In genomic region chr1:182856636-182857035, GRCm38 (mm10) we compare ENCODE assay signal across 23 mouse cellular contexts.
A peak's percentile ranks its signal among the peaks of the same experiment; 100 is the strongest.
DNase-seq lines count a peak whose midpoint lies in the region; ATAC-seq and TF ChIP-seq lines count a peak whose summit lies in the region.
"Had no signal": no experiment of that assay in that cellular context is flagged by ENCODE, and none has a peak within 500 bp of the region (broad histone marks: within the 10 kb centered on the region; RNA-seq: fewer than 3 reads in every experiment).

No protein-coding gene starts in this region.

- no peak overlapping the region for H3K4me3 ChIP-seq in midbrain, embryonic 10.5 days
- no peak overlapping the region for H3K4me3 ChIP-seq in midbrain, embryonic 14.5 days (replicated peaks; ENCODE audit: low read depth, low read length)
- no peak overlapping the region for H3K4me3 ChIP-seq in neural tube, embryonic 13.5 days
- peak overlapping the region; percentile 55 for H3K4me3 ChIP-seq in E14TG2a.4 (replicated peaks; ENCODE audit: low read length)
- no peak overlapping the region for H3K4me3 ChIP-seq in limb, embryonic 10.5 days
- H3K4me3 ChIP-seq: embryonic facial prominence, embryonic 15.5 days; erythroblast, embryonic 14.5 days; heart, embryonic 15.5 days; hindbrain, embryonic 13.5 days had no signal

- 82% methylated on average over 13 of the region's 13 CpGs for WGBS in midbrain, embryonic 10.5 days
- WGBS in midbrain, embryonic 14.5 days: 79% methylated on average over 13 of the region's 13 CpGs
- 57% methylated on average over 13 of the region's 13 CpGs for WGBS in neural tube, embryonic 13.5 days
- 77% methylated on average over 13 of the region's 13 CpGs for WGBS in limb, embryonic 10.5 days

- no peaks in the 10 kb centered on the region for H3K36me3 ChIP-seq in midbrain, embryonic 10.5 days
- H3K36me3 ChIP-seq in midbrain, embryonic 14.5 days (ENCODE audit: control insufficient read depth, insufficient read depth, low read length): peaks cover 3% of the 10 kb centered on the region; the same call in 1 of the 2 replicates
- H3K36me3 ChIP-seq in neural tube, embryonic 13.5 days: no peaks in the 10 kb centered on the region
- H3K36me3 ChIP-seq in E14TG2a.4 (ENCODE audit: insufficient read depth, low read length): no peaks in the 10 kb centered on the region
- H3K36me3 ChIP-seq in limb, embryonic 10.5 days: no peaks in the 10 kb centered on the region
- H3K36me3 ChIP-seq: embryonic facial prominence, embryonic 15.5 days; heart, embryonic 15.5 days; hindbrain, embryonic 13.5 days had no signal

- H3K4me1 ChIP-seq in midbrain, embryonic 10.5 days: peaks cover 24% of the 10 kb centered on the region
- H3K4me1 ChIP-seq in midbrain, embryonic 14.5 days (ENCODE audit: control insufficient read depth, insufficient read depth, low read length): 0 out of 2 replicates have a peak, but pooled peaks cover 2% of the 10 kb centered on the region
- peaks cover 53% of the 10 kb centered on the region for H3K4me1 ChIP-seq in neural tube, embryonic 13.5 days (replicated peaks)
- H3K4me1 ChIP-seq in E14TG2a.4 (replicated peaks; ENCODE audit: low read depth, low read length): peaks cover 31% of the 10 kb centered on the region
- H3K4me1 ChIP-seq in limb, embryonic 10.5 days: peaks cover 22% of the 10 kb centered on the region
- H3K4me1 ChIP-seq: heart, embryonic 15.5 days had no signal

- no peak for TF ChIP-seq CTCF in E14TG2a.4 (conservative IDR thresholded peaks at IDR 0.05; ENCODE audit: low read length)

- no peak for ATAC-seq in midbrain, embryonic 14.5 days (ENCODE audit: low FRiP score, low TSS enrichment)
- no peak for ATAC-seq in neural tube, embryonic 13.5 days (ENCODE audit: low read depth)
- ATAC-seq: CD4-positive, CD25-positive, alpha-beta regulatory T cell, adult 4 months; forebrain, embryonic 16.5 days; hindbrain, postnatal 0 days had no signal

- no peak for DNase-seq in midbrain, embryonic 10.5 days (ENCODE audit: low spot score)
- DNase-seq in midbrain, embryonic 14.5 days: no peak
- no peak for DNase-seq in neural tube, embryonic 10.5 days (ENCODE audit: extremely low spot score, low spot score)
- no peak for DNase-seq in limb, embryonic 10.5 days (ENCODE audit: low spot score)
- DNase-seq in kidney, postnatal 14 days: no peak
- no peak for DNase-seq in adrenal gland, postnatal 14 days
- DNase-seq: adrenal gland, postnatal 10 days; cerebellum, adult 18-20 months; cerebellum, adult 9-11 months; cerebellum, postnatal 36 days; gastrocnemius, postnatal 10 days; heart, adult 18-20 months; heart, postnatal 14 days had no signal

- H3K27ac ChIP-seq in midbrain, embryonic 10.5 days (replicated peaks): peak overlapping the region; percentile 20; the same call in 1 of the 2 replicates
- H3K27ac ChIP-seq in midbrain, embryonic 14.5 days (replicated peaks; ENCODE audit: low read depth, low read length): no peak overlapping the region
- H3K27ac ChIP-seq in neural tube, embryonic 13.5 days (replicated peaks): peak overlapping the region; percentile 74
- 0 out of 2 replicates have a peak overlapping the region, but pooled peaks have one; percentile 15 for H3K27ac ChIP-seq in limb, embryonic 10.5 days
- H3K27ac ChIP-seq: embryonic facial prominence, embryonic 15.5 days; heart, embryonic 15.5 days; hindbrain, embryonic 13.5 days; hindbrain, postnatal 0 days had no signal

- no peak overlapping the region for H3K9ac ChIP-seq in midbrain, embryonic 14.5 days (replicated peaks; ENCODE audit: low read length)
- no peak overlapping the region for H3K9ac ChIP-seq in neural tube, embryonic 13.5 days
- H3K9ac ChIP-seq: embryonic facial prominence, embryonic 15.5 days; heart, embryonic 15.5 days; hindbrain, embryonic 13.5 days had no signal

- H3K9me3 ChIP-seq in midbrain, embryonic 10.5 days (replicated peaks): no peaks in the 10 kb centered on the region
- H3K9me3 ChIP-seq in midbrain, embryonic 14.5 days (ENCODE audit: control insufficient read depth, low read length): no peaks in the 10 kb centered on the region
- no peaks in the 10 kb centered on the region for H3K9me3 ChIP-seq in neural tube, embryonic 13.5 days
- H3K9me3 ChIP-seq in E14TG2a.4 (ENCODE audit: low read length): no peaks in the 10 kb centered on the region
- no peaks in the 10 kb centered on the region for H3K9me3 ChIP-seq in limb, embryonic 10.5 days (replicated peaks)
- H3K9me3 ChIP-seq: embryonic facial prominence, embryonic 15.5 days; heart, embryonic 15.5 days; hindbrain, embryonic 13.5 days had no signal

- no peaks in the 10 kb centered on the region for H3K27me3 ChIP-seq in midbrain, embryonic 10.5 days (ENCODE audit: low read depth, poor library complexity, severe bottlenecking)
- H3K27me3 ChIP-seq in midbrain, embryonic 14.5 days (ENCODE audit: control insufficient read depth, insufficient read depth, low read length): no peaks in the 10 kb centered on the region
- no peaks in the 10 kb centered on the region for H3K27me3 ChIP-seq in neural tube, embryonic 13.5 days
- H3K27me3 ChIP-seq in E14TG2a.4 (ENCODE audit: insufficient read depth, low read length): no peaks in the 10 kb centered on the region
- no peaks in the 10 kb centered on the region for H3K27me3 ChIP-seq in limb, embryonic 10.5 days (ENCODE audit: low read depth, poor library complexity, severe bottlenecking)
- H3K27me3 ChIP-seq: embryonic facial prominence, embryonic 15.5 days; heart, embryonic 15.5 days; hindbrain, embryonic 13.5 days had no signal

- H3K4me2 ChIP-seq in midbrain, embryonic 14.5 days (ENCODE audit: low read length): no peak overlapping the region
- no peak overlapping the region for H3K4me2 ChIP-seq in neural tube, embryonic 13.5 days
- H3K4me2 ChIP-seq: embryonic facial prominence, embryonic 15.5 days; heart, embryonic 11.5 days; heart, embryonic 15.5 days; hindbrain, embryonic 13.5 days had no signal
